Mouse (Mus musculus): ENCODE measurements at regions not wholly inside any gene's neighbourhood (a gene's known extent, or its start where the extent isn't known, plus 50 kb on each side); places are given as distances from the start of the nearest gene placed in this dataset.

- Histone ChIP-seq H3K36me3 (no peaks in the 10 kb centered on the region), H3K9ac (no peak overlapping the region), H3K4me3 (no peak overlapping the region), H3K4me2 (replicated peaks) (no peak overlapping the region), H3K27me3 (no peaks in the 10 kb centered on the region), H3K27ac (no peak overlapping the region), H3K4me1 (peaks cover 10% of the 10 kb centered on the region), H3K9me3 (no peaks in the 10 kb centered on the region; the same call in 1 of the 2 replicates)
- 54% methylated on average over 7 of the region's 7 CpGs for WGBS
- ATAC-seq (ENCODE audit: low FRiP score, low read depth) = no peak
These were observed 88.5 kb downstream of the Tmem17 start for GRCm38 (mm10) chr11:22600370-22600769.

- H3K4me3 ChIP-seq = no peak overlapping the region
- no peak overlapping the region for H3K9ac ChIP-seq
- no peaks in the 10 kb centered on the region; the same call in 1 of the 2 replicates for H3K9me3 ChIP-seq
- peaks cover 10% of the 10 kb centered on the region for H3K4me1 ChIP-seq
- peak overlapping the region; percentile 17; the same call in 1 of the 2 replicates for H3K27ac ChIP-seq
- H3K4me2 ChIP-seq (replicated peaks) = no peak overlapping the region
- H3K27me3 ChIP-seq = no peaks in the 10 kb centered on the region
- peak; percentile 49; the same call in 1 of the 2 replicates for ATAC-seq (ENCODE audit: low FRiP score, low read depth)
- 15% methylated on average over 3 of the region's 3 CpGs for WGBS
- no peaks in the 10 kb centered on the region for H3K36me3 ChIP-seq
These were observed 90.1 kb downstream of the Tmem17 start for GRCm38 (mm10) chr11:22601977-22602376.

- H3K27ac ChIP-seq = 0 out of 2 replicates have a peak overlapping the region, but pooled peaks have one; percentile 17
- 69% methylated on average over 3 of the region's 3 CpGs for WGBS
- ATAC-seq (ENCODE audit: low FRiP score, low read depth) = no peak
These were observed 90.7 kb downstream of the Tmem17 start for GRCm38 (mm10) chr11:22602610-22603009.

GRCm38 (mm10) chr11:22603397-22603796 lies 91.5 kb downstream of the Tmem17 start:
- Histone ChIP-seq H3K4me3 (no peak overlapping the region), H3K4me2 (replicated peaks) (no peak overlapping the region), H3K9me3 (no peaks in the 10 kb centered on the region; the same call in 1 of the 2 replicates), H3K4me1 (peaks cover 10% of the 10 kb centered on the region), H3K27ac (no peak overlapping the region), H3K36me3 (no peaks in the 10 kb centered on the region), H3K27me3 (no peaks in the 10 kb centered on the region), H3K9ac (no peak overlapping the region)
- no peak for ATAC-seq (ENCODE audit: low FRiP score, low read depth)
- WGBS = 78% methylated on average over 1 of the region's 1 CpGs

More at GRCm38 (mm10) chr11:22602610-22603009, 90.7 kb downstream of the Tmem17 start:
- no peaks in the 10 kb centered on the region for H3K27me3 ChIP-seq
- H3K4me2 ChIP-seq (replicated peaks) = no peak overlapping the region
- H3K36me3 ChIP-seq = no peaks in the 10 kb centered on the region
- H3K9ac ChIP-seq = no peak overlapping the region
- no peaks in the 10 kb centered on the region; the same call in 1 of the 2 replicates for H3K9me3 ChIP-seq
- no peak overlapping the region for H3K4me3 ChIP-seq
- H3K4me1 ChIP-seq = peaks cover 10% of the 10 kb centered on the region

- Histone ChIP-seq H3K36me3 (no peaks in the 10 kb centered on the region), H3K27ac (no peak overlapping the region), H3K4me3 (no peak overlapping the region), H3K27me3 (no peaks in the 10 kb centered on the region), H3K4me2 (replicated peaks) (no peak overlapping the region), H3K4me1 (peaks cover 23% of the 10 kb centered on the region), H3K9me3 (no peaks in the 10 kb centered on the region), H3K9ac (no peak overlapping the region)
- WGBS = 43% methylated on average over 4 of the region's 4 CpGs
- ATAC-seq (ENCODE audit: low FRiP score, low read depth) = no peak
These were observed 94.5 kb downstream of the Tmem17 start for GRCm38 (mm10) chr11:22606380-22606779.

DNA sequence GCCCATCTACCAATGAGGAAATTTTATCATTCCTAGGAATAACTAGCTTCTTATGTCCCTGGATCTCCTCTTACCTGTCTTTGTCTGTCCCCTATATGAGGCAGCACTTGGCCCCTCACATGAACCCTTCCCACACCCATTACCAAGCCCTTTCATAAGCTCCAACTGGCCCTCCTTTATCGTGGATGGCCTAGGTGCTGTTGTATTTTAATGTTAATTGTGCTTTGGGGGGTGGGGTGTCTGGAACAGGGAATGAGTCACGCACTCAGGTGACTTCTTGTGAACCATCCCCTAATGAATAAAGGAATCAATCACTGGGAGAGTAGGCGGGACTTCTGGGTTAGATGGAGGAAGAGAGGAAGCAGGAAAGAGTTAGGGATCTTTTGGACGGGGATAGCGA lies 95.8 kb downstream of the Tmem17 start:
- Histone ChIP-seq H3K4me1 (peaks cover 25% of the 10 kb centered on the region), H3K9ac (no peak overlapping the region), H3K9me3 (no peaks in the 10 kb centered on the region), H3K27ac (no peak overlapping the region), H3K36me3 (no peaks in the 10 kb centered on the region), H3K27me3 (no peaks in the 10 kb centered on the region), H3K4me3 (no peak overlapping the region), H3K4me2 (replicated peaks) (no peak overlapping the region)
- 78% methylated on average over 5 of the region's 5 CpGs for WGBS
- no peak for ATAC-seq (ENCODE audit: low FRiP score, low read depth)

- Histone ChIP-seq H3K4me1 (peaks cover 25% of the 10 kb centered on the region), H3K36me3 (no peaks in the 10 kb centered on the region), H3K4me3 (no peak overlapping the region), H3K4me2 (replicated peaks) (no peak overlapping the region), H3K27me3 (no peaks in the 10 kb centered on the region), H3K9me3 (0 out of 2 replicates have a peak, but pooled peaks cover 4% of the 10 kb centered on the region), H3K27ac (no peak overlapping the region), H3K9ac (no peak overlapping the region)
- no peak for ATAC-seq (ENCODE audit: low FRiP score, low read depth)
These were observed 97.1 kb downstream of the Tmem17 start for GRCm38 (mm10) chr11:22608945-22609344.

DNA sequence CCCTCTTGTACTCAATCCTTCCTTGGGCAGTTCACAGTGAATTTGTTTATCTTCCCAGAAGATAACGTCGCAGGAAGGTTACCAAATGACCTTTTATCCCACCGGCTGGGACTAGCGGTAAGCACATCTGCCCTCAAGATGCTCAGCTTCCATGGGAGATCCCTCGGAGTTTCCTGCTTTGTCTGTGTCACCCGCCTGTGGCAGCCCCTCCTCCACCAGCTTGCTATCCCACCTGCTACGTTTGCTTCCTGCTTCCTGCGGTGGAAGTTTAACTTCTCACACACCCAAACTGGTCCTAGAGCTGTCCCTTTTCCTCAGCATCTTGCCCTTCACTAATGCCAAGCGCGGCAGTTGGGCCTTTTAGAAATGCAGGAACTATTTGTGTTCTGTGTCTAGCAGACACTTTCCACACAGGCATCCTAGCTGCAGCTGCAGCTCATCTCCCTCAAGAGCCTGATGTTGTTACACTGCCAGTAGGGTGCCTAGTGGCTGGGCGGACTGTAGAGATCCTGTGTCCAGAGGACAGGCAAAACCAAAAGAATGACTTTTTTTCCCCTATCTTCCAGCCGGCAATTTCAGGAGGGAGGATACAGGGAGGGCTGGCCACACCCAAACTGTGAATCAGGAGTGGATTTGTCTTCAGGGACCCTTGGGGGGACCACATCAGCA lies 98.7 kb downstream of the Tmem17 start:
- ATAC-seq (ENCODE audit: low FRiP score, low read depth) = no peak
- 0 out of 2 replicates have a peak, but pooled peaks cover 4% of the 10 kb centered on the region for H3K9me3 ChIP-seq
- no peaks in the 10 kb centered on the region for H3K36me3 ChIP-seq
- peaks cover 25% of the 10 kb centered on the region for H3K4me1 ChIP-seq
- H3K4me2 ChIP-seq (replicated peaks) = peak overlapping the region; percentile 31
- no peaks in the 10 kb centered on the region for H3K27me3 ChIP-seq
- no peak overlapping the region for H3K4me3 ChIP-seq
- 7% methylated on average over 12 of the region's 12 CpGs for WGBS
- peak overlapping the region; percentile 48; the same call in 1 of the 2 replicates for H3K9ac ChIP-seq
- peak overlapping the region; percentile 74 for H3K27ac ChIP-seq

GRCm38 (mm10) chr11:22611102-22611869 lies 99.4 kb downstream of the Tmem17 start:
- peak; percentile 87 for ATAC-seq (ENCODE audit: low FRiP score, low read depth)
- Histone ChIP-seq H3K9me3 (0 out of 2 replicates have a peak, but pooled peaks cover 4% of the 10 kb centered on the region), H3K9ac (no peak overlapping the region), H3K27me3 (no peaks in the 10 kb centered on the region), H3K4me3 (no peak overlapping the region), H3K27ac (peak overlapping the region; percentile 74), H3K36me3 (no peaks in the 10 kb centered on the region), H3K4me2 (replicated peaks) (peak overlapping the region; percentile 31), H3K4me1 (peaks cover 25% of the 10 kb centered on the region)
- WGBS = 29% methylated on average over 6 of the region's 6 CpGs

GRCm38 (mm10) chr11:22613500-22613899 lies 101.6 kb downstream of the Tmem17 start:
- H3K4me2 ChIP-seq (replicated peaks) = no peak overlapping the region
- no peak overlapping the region for H3K9ac ChIP-seq
- H3K4me3 ChIP-seq = no peak overlapping the region
- 0 out of 2 replicates have a peak, but pooled peaks cover 4% of the 10 kb centered on the region for H3K9me3 ChIP-seq
- no peaks in the 10 kb centered on the region for H3K27me3 ChIP-seq
- no peak overlapping the region for H3K27ac ChIP-seq
- ATAC-seq (ENCODE audit: low FRiP score, low read depth) = no peak
- peaks cover 35% of the 10 kb centered on the region for H3K4me1 ChIP-seq
- no peaks in the 10 kb centered on the region for H3K36me3 ChIP-seq
- WGBS = 44% methylated on average over 2 of the region's 2 CpGs

DNA sequence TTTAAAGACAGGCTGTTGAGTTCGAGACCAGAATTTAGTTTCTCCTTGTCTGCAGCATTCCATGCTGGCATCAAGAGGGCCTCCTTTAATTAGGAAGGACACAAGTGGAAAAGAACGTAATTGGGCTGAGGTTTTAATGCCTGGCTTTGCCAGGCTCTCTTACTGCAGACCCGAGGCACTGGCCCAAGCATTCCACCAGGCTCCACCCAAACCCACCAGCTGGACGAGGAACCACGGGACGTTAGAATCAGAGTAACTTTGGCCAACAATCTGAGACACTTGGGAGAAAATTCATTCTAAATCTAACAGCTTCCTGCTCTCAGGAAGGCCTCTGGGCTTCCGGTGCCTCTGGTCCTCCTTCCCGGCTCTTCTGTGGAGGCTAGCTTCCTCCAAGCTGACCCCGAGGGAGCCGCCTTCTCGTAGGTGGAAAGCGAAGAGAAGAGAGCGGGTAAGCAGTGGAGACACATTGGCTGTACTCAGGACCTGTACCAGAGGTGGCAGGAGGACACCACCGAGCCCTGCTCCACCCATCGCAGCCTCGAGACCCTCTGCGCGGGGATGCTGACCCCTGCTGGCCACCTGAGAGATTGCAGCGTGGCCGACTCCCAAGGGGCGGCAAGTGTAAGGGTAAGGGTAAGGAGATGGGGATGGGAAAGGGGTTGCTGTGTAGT lies 105.5 kb downstream of the Tmem17 start:
- peak overlapping the region; percentile 66 for H3K4me2 ChIP-seq (replicated peaks)
- H3K27me3 ChIP-seq = no peaks in the 10 kb centered on the region
- WGBS = 9% methylated on average over 21 of the region's 21 CpGs
- H3K9ac ChIP-seq = peak overlapping the region; percentile 57; the same call in 1 of the 2 replicates
- H3K27ac ChIP-seq = 0 out of 2 replicates have a peak overlapping the region, but pooled peaks have one; percentile 16
- H3K4me1 ChIP-seq = peaks cover 26% of the 10 kb centered on the region
- ATAC-seq (ENCODE audit: low FRiP score, low read depth) = peak; percentile 88
- peak overlapping the region; percentile 38 for H3K4me3 ChIP-seq
- 0 out of 2 replicates have a peak, but pooled peaks cover 4% of the 10 kb centered on the region for H3K9me3 ChIP-seq
- H3K36me3 ChIP-seq = no peaks in the 10 kb centered on the region

Data from limb, embryonic 13.5 days (tissue).